Mouse (Mus musculus) kidney, adult 9 months (tissue): ENCODE data around the gene Katnb1.

ENCODE experiments used
- DNase-seq: peaks from one replicate; pipeline ENCODE4 v3.0.0; 2022

The Katnb1 gene

GRCm38 (mm10) chr8:95084744-95085431 lies 3.9 kb downstream of the Katnb1 start:
- DNase-seq, result no peak

DNA sequence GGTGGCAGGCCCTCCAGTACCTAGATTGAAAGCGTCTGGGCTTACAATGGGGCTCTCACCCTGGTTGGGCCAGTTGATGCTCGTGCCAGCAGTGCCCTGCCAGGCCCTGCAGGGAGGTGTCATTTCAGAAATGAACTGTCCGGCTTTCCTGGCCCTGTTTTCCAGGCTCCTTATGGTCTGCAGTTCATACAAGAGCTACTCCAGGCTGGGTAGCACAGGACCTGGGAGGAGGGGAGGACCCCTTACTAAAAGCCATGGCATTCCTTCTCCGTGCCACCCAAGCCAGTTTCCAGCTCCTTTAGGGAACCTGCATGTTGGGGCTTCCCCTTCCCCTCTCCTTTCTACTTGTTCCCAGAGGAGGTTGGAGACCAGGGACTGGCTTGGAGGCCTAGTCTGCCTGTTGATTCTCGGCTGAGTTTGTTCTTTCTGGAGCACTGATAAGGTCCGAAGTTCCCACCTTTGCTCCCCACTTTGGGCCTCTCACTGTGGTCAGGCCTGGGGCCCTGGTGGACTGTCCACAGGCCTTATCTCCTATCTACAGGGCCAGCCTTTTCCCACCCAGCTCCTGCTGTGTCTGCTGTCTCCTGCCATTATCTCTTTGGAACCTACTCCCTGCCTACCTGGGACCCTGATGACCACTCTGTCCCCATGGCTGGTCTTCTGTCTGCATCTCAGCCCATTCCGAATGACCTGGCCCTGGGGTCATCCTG lies 4.6 kb downstream of the Katnb1 start:
- DNase-seq, result no peak

DNA sequence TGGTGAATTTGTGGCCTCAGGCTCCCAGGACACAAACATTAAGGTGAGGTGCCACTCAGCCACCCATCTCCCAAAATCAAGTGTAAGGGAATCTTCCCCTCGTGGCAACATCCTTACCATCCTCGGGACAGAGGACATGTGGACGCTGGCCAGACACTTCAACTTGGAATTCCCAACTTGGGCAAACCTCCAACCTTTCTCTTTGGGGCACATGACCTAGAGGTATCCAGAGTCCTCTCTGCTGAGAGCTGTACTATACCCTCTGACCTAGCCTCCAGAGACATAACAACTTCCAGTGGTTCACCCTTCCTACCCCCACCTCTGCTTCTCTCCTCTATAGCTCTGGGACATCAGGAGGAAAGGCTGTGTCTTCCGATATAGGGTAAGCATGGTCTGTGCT lies 12.6 kb downstream of the Katnb1 start:
- DNase-seq, result peak; percentile 94

- DNase-seq, result peak; percentile 82
These were observed 18.0 kb downstream of the Katnb1 start for GRCm38 (mm10) chr8:95099009-95099408.

DNA sequence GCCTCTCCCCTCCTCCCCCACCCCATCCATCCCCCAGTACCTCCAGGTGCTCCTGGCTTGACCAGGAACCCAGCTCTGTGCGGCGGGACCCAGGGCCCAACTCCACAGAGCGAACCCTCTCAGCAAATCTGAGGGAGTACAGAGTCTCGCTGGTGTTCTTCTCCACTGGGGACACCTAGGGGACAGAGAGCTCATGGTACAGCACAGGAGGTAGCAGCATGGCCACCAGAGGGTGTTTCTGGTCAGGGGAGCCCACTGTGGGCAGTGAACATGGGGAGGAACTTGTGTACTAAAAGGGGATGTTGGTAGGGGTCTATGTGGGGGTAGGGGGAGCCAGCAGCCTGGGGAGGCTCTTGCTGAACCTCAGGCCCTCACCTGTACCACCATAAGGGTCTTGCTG lies 21.0 kb downstream of the Katnb1 start:
- no peak for DNase-seq

DNA sequence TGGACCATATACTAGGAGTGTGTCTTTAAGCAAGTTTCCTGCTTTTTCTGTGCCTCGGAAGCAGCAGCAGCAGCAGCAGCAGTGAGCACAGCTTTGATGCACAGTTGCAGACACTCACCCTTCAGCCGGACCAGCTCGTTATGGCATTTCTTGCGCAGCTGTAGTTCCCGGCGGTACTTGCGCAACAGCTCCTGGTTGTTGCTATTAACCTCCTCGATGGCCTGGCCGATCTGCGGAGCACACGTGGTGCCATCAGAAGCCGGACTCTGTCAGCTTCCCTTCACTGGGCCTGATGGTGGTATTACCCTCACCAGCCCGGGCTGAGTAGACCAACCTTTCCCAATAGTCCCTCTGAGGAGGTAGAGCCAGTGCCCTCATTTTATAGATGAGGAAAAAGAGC lies 26.3 kb downstream of the Katnb1 start:
- no peak for DNase-seq

GRCm38 (mm10) chr8:95112594-95112993 lies 31.6 kb downstream of the Katnb1 start:
- peak; percentile 56 for DNase-seq

DNA sequence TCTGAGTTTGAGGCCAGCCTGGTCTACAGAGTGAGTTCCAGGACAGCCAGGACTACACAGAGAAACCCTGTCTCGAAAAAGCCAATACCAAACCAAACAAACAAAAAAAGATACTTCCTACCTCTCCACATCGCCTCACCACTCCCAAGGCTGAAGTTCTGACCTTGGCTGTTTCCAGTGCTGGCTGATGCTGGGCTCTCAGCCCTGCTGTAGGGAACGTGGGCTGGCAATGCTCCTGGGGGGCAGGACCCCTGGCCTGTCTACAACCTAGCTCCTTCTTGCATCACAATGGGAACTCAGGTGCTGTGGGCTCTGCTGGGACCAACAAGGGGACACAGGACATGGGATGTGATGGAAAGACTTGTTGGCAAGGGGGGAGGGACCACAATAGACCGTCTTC lies 32.1 kb downstream of the Katnb1 start:
- DNase-seq, result no peak

DNA sequence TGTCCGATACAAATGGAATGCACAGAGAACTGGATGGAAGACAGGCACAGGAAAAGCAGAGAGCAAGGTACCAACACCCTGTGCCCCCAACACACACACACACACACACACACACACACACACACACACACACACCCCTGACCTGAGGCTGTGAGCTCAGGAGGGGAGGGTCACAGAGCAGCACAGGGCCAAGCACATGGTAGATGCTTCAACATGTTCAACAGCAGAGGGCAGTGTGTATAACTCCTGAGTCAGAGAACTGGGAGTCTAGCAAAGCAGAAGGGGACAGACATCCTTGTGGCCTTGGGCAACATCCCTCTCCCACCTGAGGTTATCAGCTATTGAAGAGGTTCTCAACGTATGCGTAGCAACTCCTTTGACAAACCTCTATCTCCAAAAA lies 32.8 kb downstream of the Katnb1 start:
- peak; percentile 46 for DNase-seq

DNA sequence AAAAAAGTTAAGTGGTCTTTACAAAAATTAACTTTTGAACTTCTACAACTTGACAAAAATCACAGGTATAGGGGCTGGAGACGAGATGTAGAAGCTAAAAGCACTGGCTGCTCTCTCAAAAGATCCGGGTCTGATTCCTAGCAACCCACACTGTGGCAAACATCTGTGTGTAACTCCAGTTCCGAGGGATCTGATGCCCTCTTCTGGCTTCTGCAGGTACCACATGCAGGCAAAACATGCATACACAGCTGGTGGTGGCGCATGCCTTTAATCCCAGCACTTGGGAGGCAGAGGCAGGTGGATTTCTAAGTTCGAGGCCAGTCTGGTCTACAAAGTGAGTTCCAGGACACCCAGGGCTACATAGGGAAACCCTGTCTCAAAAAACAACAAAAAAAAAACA lies 42.5 kb downstream of the Katnb1 start:
- DNase-seq, result no peak

- DNase-seq, result no peak
These were observed 45.5 kb downstream of the Katnb1 start for GRCm38 (mm10) chr8:95126497-95126896.

- no peak for DNase-seq
These were observed 46.7 kb downstream of the Katnb1 start for GRCm38 (mm10) chr8:95127658-95128057.

DNA sequence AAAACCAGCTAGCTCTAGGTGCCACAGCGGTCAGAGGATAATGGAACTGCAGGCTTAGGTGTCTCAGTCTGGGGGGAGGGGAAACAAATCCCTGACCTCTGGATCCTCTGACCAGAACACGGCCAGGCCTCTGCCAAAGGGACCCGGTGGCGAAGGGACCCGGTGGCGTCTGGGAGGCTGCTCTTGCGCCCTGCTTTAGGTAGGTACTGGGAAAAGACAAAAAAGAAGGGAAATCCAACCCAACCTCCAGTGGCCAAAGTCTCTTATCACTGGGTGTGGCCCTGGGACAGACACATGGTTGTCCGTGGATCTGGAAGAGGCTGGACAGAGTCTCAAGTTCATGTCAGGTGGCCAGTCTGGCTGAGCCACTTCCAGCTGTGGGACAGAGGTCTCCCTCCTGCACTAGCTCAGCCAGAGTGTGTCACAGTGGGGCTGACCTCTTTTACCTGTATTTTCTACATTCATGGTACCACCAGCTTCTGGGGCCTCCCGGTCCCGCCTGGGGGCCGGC lies 47.8 kb downstream of the Katnb1 start:
- peak; percentile 60 for DNase-seq

DNA sequence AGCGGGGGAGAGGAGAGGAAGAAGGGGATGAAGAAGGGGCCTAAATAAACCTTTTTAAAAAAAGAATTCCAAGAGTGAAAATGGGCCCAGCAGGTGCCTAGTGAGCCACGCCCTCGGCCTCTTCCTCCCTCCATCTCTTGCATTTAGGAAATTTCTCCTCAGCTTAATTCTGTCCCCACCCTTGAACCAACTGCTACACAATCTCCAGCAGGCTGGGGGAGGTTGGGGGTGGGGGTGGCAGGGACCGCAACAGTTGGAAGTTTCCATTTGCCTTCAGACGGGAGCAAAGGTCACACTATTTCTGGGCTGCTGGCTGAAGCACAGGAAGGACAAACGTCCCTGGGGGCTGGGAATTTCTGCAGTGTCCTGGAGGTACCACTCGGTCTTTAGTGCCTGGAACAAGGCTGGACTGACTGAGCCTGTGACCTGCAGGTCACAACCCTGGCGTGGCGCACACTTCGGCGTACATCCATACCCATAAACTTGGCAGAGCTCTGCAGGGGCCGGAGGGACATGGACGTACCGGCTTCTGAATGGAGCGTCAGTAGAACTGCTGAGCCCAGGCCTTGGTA lies 50.1 kb downstream of the Katnb1 start:
- DNase-seq, result peak; percentile 85

DNA sequence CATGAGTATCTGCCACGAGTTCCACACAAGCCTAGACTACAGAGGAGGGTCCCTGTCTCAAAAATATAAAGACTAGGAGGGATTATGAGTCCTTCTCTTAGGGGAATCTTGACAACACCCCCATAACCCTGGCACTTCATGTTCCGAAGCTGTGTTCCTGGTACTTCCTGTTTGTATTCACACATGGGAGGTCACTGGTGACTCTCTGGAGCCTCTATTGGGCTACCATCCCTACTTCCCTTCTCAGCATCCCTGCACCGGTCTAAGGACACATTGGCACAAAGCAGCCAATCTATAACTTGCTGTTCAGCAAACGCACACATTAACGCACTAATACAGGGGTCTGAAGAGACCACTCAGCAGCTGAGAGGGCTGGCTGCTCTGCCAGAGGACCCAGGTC lies 51.0 kb downstream of the Katnb1 start:
- no peak for DNase-seq

- DNase-seq, result no peak
These were observed 53.2 kb downstream of the Katnb1 start for GRCm38 (mm10) chr8:95134186-95134585.

DNA sequence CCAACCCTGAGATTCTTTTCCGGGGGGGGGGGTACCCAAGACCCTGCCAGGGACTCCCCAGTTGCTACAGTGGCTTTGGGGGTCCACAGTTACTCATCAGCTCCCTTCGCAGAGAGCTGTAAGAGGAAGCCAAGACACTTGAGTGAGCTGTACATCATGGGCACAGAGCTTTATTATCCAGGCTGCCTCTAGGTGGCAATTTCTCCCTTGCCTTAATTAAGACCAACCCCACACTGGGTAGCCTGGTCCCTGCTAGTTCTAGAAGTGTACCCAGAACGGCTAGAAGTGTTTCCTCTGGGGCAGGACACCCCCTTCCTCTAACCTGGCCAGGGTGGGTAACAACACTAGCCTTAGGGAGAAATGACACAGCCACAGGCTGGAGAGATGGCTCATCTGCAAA lies 54.3 kb downstream of the Katnb1 start:
- DNase-seq, result no peak

GRCm38 (mm10) chr8:95136218-95136617 lies 55.2 kb downstream of the Katnb1 start:
- DNase-seq, result no peak

GRCm38 (mm10) chr8:95137201-95137600 lies 56.2 kb downstream of the Katnb1 start:
- DNase-seq, result no peak

GRCm38 (mm10) chr8:95137641-95138098 lies 56.7 kb downstream of the Katnb1 start:
- peak; percentile 84 for DNase-seq

DNA sequence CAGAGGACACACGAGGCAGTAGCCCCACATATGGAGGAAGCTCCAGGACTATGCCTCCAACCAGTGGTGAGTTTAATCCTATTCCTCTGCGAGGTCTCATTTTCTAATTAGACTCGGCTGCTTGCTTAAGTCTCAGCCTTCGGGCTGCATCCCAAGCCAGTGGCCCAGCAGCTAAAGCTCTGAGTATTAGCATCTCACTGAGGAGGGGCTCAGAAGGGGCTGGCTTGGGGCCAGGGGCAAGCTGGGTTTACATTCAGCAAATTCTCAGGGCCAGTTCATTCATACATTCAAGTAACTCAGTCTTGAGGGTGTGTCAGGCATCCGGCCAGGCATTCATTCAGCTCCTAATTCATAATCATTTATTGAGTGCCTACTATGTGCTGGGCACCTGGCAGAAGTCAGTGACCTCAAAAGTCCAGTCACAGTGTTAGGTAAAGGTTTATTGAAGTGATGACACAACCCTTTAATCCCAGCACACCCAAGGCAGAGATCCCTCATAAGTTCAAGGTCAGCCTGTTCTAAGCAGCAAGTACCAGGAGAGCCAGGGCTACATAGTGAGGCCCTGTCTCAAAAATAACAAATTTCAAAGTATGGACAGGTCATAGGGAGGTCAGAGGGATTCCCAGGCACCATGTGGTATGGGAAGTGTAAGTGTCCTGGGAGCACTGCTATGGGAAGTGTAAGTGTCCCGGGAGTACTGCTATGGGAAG lies 57.5 kb downstream of the Katnb1 start:
- DNase-seq, result no peak

DNA sequence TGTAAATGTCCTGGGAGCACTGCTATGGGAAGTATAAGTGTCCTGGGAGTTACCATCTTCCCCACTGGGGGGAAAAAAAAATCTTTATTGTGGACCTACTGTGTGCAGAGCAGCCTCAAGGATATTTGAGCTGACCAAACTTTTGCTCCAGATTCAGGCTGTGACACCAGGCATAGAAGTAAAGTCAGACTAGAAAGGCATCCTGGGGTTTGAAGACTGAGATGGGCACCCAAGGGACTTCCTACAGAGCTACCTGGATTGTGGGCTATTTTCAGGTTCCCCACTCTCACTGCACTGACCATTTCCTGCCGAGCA lies 58.0 kb downstream of the Katnb1 start:
- DNase-seq, result no peak

DNA sequence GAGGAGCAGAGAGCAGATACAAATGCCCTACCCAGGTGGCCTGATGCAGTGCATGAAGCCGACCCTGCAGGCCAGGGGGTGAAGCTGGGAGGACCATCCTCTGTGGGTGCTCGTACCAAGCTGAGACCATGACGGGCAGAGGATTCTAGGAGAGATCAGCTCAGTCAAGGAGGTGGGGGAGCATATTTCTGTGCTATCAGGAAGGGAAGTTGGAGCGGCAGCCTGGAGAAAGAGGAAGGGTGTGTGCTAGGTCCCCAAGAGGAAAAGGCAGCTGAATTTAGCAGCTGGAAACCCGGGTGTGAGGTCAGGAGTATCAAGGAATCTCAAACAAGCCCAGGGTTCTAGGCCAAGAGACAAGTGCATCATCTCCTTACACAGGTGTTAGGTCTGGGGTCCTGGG lies 59.6 kb downstream of the Katnb1 start:
- DNase-seq, result no peak

- no peak for DNase-seq
These were observed 60.0 kb downstream of the Katnb1 start for GRCm38 (mm10) chr8:95141026-95141425.
